Mouse (Mus musculus) liver, postnatal 0 days (tissue): ENCODE measurements around the gene Dnm3.

Experiments
- CTCF ChIP-seq: sonication (generic); IDR thresholded peaks from 2 replicates; pipeline ENCODE4 v1.5.1; 2016; ENCODE audit warnings: antibody characterized with exemption, low read depth
- EP300 ChIP-seq: IDR thresholded peaks from 2 replicates; pipeline ENCODE4 v1.6.1; 2016; ENCODE audit warnings: antibody characterized with exemption, low read depth, mild to moderate bottlenecking

GRCm38 (mm10) chr1:162008631-162009067, 469.2 kb downstream of the Dnm3 start:
- TF ChIP-seq EP300 (no peak), CTCF (no peak)
